Mouse (Mus musculus): ENCODE data around the gene Gm49711. TPM values are rescaled to one million over a fixed set of nuclear protein-coding genes. Genes with fewer than 3 reads are reported as not detected.
A peak's percentile ranks its signal among the peaks of the same experiment; 100 is the strongest.
"Not testable (repeated sequence)": the region's sequence is repeated elsewhere in the genome, so short reads cannot be mapped to it uniquely, and the experiment has no call there.

Gm49711 gene
- total and polyA plus RNA-seq, 2 experiments from 2014 or later: 0.92 TPM; not detected in 1

DNA sequence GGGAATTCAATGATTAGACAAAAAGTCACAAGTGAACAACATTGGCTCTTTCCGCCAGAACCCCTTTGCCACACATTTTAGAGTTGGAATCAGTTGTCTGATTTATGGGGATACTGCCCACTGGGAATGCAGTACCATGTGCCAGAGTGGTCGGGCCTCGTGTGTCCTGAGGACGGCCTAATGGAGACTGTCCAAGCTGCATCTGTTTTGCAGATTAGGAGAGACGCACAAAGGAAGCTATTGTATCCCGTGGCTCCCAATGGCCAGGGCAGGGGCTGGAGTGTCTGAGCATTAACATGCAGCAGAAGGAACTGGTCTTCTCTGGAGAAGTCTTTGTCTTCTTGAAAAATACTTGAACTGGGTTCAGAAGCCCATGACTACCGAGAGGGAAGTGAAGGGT, 142.5 kb downstream of the Gm49711 start:
- no peaks in the 10 kb centered on the region for H3K27me3 ChIP-seq (ENCODE audit: insufficient read depth, low read length)
- H3K4me3 ChIP-seq (ENCODE audit: low read depth, low read length): no peak overlapping the region
- peaks cover 4% of the 10 kb centered on the region; the same call in 1 of the 2 replicates for H3K4me1 ChIP-seq (ENCODE audit: insufficient read depth)
- DNase-seq: no peak
- no peak for TF ChIP-seq CTCF (IDR thresholded peaks at IDR 0.05; ENCODE audit: low read depth)
- peak; percentile 56 for ATAC-seq
- H3K36me3 ChIP-seq (ENCODE audit: insufficient read depth): no peaks in the 10 kb centered on the region
- H3K9me3 ChIP-seq (ENCODE audit: low read length): no peaks in the 10 kb centered on the region
- H3K27ac ChIP-seq (ENCODE audit: low read depth, low read length): no peak overlapping the region
- no peak overlapping the region for H3K9ac ChIP-seq
- 45% methylated on average over 7 of the region's 7 CpGs for WGBS
- H3K4me2 ChIP-seq (ENCODE audit: low read depth): no peak overlapping the region

DNA sequence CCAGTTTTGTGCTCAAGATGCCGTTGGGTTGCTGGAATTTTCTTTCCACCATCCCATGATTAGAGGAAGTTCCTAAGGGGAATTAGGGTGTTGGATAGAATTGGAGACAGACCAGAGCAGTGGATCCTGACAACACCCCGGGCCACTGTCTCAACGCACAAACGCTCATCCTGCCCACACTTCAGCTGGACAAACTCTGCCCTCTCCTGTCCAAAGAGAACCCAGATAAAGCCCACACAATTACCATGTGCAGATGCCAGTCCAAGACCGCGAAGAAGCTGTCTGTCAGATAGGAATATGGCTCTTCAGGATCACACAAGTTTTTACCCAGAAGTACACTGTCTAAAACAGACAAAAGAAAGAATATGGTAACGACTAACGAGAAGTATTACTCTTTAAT, 145.5 kb downstream of the Gm49711 start:
- ATAC-seq (no peak), DNase-seq (no peak)
- no peak overlapping the region for H3K27ac ChIP-seq (ENCODE audit: low read depth, low read length)
- 76% methylated on average over 8 of the region's 8 CpGs for WGBS
- H3K4me1 ChIP-seq (ENCODE audit: insufficient read depth): no peaks in the 10 kb centered on the region
- no peak overlapping the region for H3K4me2 ChIP-seq (ENCODE audit: low read depth)
- H3K27me3 ChIP-seq (ENCODE audit: insufficient read depth, low read length): no peaks in the 10 kb centered on the region
- no peak overlapping the region for H3K4me3 ChIP-seq (ENCODE audit: low read depth, low read length)
- H3K36me3 ChIP-seq (ENCODE audit: insufficient read depth): no peaks in the 10 kb centered on the region
- no peaks in the 10 kb centered on the region for H3K9me3 ChIP-seq (ENCODE audit: low read length)
- TF ChIP-seq CTCF (IDR thresholded peaks at IDR 0.05; ENCODE audit: low read depth): no peak
- H3K9ac ChIP-seq: no peak overlapping the region

DNA sequence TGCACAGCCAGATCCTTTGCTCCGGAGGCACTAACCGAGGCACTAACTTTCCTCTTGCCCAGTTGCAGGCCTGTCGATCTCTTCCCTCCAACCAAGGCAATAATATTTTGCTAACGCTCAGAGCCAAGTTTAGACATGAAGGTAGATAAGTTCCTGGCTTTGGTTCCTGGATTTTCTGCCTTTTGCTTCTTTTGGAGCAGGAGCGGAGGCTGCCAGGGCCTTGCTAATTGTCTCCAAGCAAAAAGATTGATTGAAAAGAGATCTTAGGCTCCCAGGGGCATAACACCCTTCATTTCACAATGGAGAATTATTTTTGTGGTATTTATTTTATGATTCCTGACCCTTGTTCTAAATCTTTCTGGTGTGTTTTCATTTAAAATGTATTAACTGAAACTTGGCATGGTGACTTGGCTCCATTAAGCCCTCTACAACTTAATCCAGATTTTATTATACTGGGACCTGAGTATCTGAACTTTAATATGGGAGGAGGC, 151.2 kb downstream of the Gm49711 start:
- Histone ChIP-seq H3K27ac (ENCODE audit: low read depth, low read length) (no peak overlapping the region), H3K27me3 (ENCODE audit: insufficient read depth, low read length) (no peaks in the 10 kb centered on the region), H3K9ac (no peak overlapping the region), H3K4me1 (ENCODE audit: insufficient read depth) (no peaks in the 10 kb centered on the region), H3K9me3 (ENCODE audit: low read length) (no peaks in the 10 kb centered on the region), H3K4me2 (ENCODE audit: low read depth) (no peak overlapping the region), H3K4me3 (ENCODE audit: low read depth, low read length) (no peak overlapping the region), H3K36me3 (ENCODE audit: insufficient read depth) (no peaks in the 10 kb centered on the region)
- ATAC-seq (no peak), DNase-seq (no peak)
- no peak for TF ChIP-seq CTCF (IDR thresholded peaks at IDR 0.05; ENCODE audit: low read depth)
- WGBS: 70% methylated on average over 5 of the region's 5 CpGs

DNA sequence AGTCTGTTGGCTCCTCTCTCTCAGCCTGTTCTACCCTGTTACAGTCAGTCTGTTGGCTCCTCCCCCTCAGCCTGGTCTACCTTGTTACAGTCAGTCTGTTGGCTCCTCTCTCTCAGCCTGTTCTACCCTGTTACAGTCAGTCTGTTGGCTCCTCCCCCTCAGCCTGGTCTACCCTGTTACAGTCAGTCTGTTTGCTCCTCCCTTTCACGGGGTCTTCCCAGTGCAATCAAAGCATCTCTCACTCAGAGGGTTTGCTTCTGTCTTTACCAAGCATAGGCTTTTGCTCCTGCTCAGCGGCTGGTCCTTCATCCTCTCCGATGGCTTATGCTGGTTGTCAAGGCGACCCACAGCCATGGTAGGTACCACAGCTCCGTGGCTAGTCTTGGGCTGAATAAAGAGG, 152.2 kb downstream of the Gm49711 start:
- 76% methylated on average over 5 of the region's 5 CpGs for WGBS

DNA sequence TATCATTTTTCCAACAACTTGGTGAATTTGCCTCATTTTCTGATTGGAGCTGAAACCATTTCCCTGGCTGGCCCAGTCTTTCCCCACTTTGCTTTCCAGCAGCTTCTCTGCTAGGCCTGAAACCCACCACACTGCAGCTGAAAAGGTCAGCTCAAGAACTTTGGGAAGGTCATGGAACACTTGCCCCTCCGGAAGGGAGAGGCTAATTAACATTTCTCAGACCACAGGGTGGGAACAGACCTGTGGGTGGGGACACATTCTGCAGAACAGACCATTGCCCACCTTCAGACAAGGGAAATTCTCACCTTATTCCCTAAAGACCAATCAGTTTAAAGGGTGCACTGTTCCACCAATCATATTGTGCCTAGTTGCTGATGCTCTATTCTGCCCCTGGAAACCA, 155.8 kb downstream of the Gm49711 start:
- not testable (repeated sequence) for H3K36me3 ChIP-seq (ENCODE audit: insufficient read depth); H3K27ac ChIP-seq (ENCODE audit: low read depth, low read length); H3K9ac ChIP-seq; H3K9me3 ChIP-seq (ENCODE audit: low read length); H3K4me1 ChIP-seq (ENCODE audit: insufficient read depth); ATAC-seq; DNase-seq; H3K4me2 ChIP-seq (ENCODE audit: low read depth); H3K4me3 ChIP-seq (ENCODE audit: low read depth, low read length); H3K27me3 ChIP-seq (ENCODE audit: insufficient read depth, low read length)
- 67% methylated on average over 1 of the region's 1 CpGs for WGBS

More for the DNA sequence above, 152.2 kb downstream of the Gm49711 start:
- H3K4me1 ChIP-seq (ENCODE audit: insufficient read depth); H3K36me3 ChIP-seq (ENCODE audit: insufficient read depth); H3K4me2 ChIP-seq (ENCODE audit: low read depth); H3K27ac ChIP-seq (ENCODE audit: low read depth, low read length); H3K9ac ChIP-seq; H3K4me3 ChIP-seq (ENCODE audit: low read depth, low read length); H3K27me3 ChIP-seq (ENCODE audit: insufficient read depth, low read length); ATAC-seq; H3K9me3 ChIP-seq (ENCODE audit: low read length); DNase-seq: not testable (repeated sequence)

DNA sequence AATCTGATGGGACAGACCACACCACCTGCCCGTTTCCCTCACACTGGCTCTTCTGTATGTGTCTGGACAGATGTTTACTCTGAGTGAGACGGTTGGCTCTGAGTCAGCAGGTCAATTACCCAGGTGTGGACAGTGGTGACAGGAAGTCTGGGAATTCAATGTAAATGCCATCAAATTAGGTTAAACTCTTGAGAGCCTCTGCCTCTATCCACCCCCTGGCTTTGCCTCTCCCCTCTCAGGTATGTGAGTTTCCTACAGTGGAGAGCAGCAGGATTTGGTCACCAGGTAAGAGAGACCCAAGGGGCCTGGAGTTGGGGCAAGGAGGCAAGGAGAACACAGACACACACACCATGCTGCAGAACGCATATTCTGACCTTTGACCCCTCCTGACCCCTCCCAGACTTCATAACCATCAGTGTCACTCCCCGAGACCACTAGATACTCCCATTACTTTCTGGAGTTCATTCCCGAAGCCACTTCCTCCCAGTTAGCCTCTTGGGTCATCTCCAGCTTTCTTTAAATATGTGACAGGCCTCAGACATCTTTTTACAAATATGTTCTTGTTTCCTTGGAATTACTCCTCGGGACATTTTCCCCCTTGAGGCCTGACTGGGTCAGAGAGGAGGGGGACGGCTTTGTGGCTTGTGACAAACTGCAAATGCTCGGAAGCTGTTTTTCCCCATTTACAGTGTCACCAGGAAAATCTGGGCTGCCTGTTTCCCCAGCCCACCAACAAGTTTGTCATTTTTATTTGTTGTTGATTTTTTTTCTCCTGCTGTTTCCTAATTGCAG, 157.7 kb downstream of the Gm49711 start:
- Histone ChIP-seq H3K27ac (ENCODE audit: low read depth, low read length) (no peak overlapping the region), H3K4me2 (ENCODE audit: low read depth) (no peak overlapping the region), H3K9me3 (ENCODE audit: low read length) (no peaks in the 10 kb centered on the region), H3K4me3 (ENCODE audit: low read depth, low read length) (no peak overlapping the region), H3K27me3 (ENCODE audit: insufficient read depth, low read length) (no peaks in the 10 kb centered on the region), H3K4me1 (ENCODE audit: insufficient read depth) (no peaks in the 10 kb centered on the region), H3K9ac (no peak overlapping the region), H3K36me3 (ENCODE audit: insufficient read depth) (no peaks in the 10 kb centered on the region)
- DNase-seq: no peak
- no peak for TF ChIP-seq CTCF (IDR thresholded peaks at IDR 0.05; ENCODE audit: low read depth)
- ATAC-seq: no peak
- 72% methylated on average over 8 of the region's 8 CpGs for WGBS

DNA sequence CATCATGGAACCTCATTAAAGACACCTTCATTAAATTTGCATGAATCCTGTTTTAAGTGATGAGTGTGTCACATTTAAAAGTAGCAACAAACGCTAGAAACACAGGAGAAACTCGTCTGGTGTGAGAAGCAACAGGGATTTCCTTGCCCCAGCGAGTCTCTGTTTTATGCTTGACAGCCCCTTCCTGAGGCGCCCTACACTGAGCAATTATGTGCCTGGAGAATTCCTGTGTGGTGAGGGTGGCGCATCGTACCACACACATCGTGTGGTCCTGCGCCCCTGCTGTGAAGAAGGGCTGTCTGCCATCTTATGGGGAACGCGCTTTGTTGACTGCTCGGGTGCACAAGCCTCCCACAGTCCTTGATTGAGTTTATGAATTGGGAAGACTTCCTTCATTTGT, 162.6 kb downstream of the Gm49711 start:
- 85% methylated on average over 11 of the region's 11 CpGs for WGBS
- no peak for DNase-seq

More for the DNA sequence above, 162.6 kb downstream of the Gm49711 start:
- no peaks in the 10 kb centered on the region for H3K9me3 ChIP-seq (ENCODE audit: low read length)
- no peaks in the 10 kb centered on the region for H3K27me3 ChIP-seq (ENCODE audit: insufficient read depth, low read length)
- H3K36me3 ChIP-seq (ENCODE audit: insufficient read depth): no peaks in the 10 kb centered on the region
- no peak for ATAC-seq
- no peak for TF ChIP-seq CTCF (IDR thresholded peaks at IDR 0.05; ENCODE audit: low read depth)
- H3K4me1 ChIP-seq (ENCODE audit: insufficient read depth): no peaks in the 10 kb centered on the region
- H3K9ac ChIP-seq: no peak overlapping the region
- no peak overlapping the region for H3K4me3 ChIP-seq (ENCODE audit: low read depth, low read length)
- H3K27ac ChIP-seq (ENCODE audit: low read depth, low read length): no peak overlapping the region
- no peak overlapping the region for H3K4me2 ChIP-seq (ENCODE audit: low read depth)

All from forebrain, postnatal 0 days (tissue).